Mouse (Mus musculus) MEL-GATA-1-ER (cell line): ENCODE data around the gene Lrrc29.
A peak's percentile ranks its signal among the peaks of the same experiment; 100 is the strongest.
"Not testable (repeated sequence)": the region's sequence is repeated elsewhere in the genome, so short reads cannot be mapped to it uniquely, and the experiment has no call there.

Experiments used
- DNase-seq: peaks from one replicate; pipeline ENCODE4 v3.0.0-alpha.2; 2012; ENCODE audit warnings: low read depth; ENCODE audit errors: extremely low read depth

Lrrc29 gene

DNA sequence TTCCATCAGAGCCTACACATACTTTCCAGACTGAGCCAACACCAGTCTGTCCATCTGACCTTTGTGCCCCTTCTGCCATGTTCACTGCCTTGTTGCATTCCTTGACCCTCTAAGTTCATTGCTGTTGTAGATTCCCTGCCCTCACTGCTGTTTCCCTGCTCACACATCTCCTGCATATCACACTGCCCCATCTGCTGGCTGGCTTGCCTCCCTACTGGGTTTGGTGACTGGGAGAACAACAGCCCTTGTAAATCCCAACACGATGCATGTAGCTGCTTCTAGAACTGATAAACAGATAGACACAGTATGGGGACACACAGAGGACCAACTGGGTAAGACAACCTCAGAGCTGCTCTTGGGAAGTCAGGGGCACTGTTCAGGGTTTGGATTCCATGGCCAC is 14.4 kb downstream of the Lrrc29 start:
- DNase-seq: no peak

DNA sequence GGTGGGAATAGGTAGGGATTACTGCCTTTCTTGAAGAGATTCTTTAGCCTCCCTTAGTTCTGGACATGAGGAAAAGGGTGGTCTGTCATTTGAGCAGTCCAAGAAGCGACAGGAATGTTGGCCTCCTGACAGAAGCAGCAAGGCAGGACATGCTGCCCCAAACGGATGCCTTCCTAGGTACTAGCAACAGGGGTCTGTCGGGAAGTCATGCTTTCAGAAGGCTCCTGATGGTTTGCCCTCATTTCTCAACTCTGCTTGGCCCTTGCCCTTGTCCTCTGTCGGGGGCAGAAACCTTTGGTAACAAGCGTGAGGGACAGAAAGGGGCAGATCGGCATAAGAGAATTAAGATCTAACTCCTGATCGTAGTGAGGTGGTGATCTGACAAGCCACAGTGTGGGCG is 16.0 kb downstream of the Lrrc29 start:
- DNase-seq: no peak

DNA sequence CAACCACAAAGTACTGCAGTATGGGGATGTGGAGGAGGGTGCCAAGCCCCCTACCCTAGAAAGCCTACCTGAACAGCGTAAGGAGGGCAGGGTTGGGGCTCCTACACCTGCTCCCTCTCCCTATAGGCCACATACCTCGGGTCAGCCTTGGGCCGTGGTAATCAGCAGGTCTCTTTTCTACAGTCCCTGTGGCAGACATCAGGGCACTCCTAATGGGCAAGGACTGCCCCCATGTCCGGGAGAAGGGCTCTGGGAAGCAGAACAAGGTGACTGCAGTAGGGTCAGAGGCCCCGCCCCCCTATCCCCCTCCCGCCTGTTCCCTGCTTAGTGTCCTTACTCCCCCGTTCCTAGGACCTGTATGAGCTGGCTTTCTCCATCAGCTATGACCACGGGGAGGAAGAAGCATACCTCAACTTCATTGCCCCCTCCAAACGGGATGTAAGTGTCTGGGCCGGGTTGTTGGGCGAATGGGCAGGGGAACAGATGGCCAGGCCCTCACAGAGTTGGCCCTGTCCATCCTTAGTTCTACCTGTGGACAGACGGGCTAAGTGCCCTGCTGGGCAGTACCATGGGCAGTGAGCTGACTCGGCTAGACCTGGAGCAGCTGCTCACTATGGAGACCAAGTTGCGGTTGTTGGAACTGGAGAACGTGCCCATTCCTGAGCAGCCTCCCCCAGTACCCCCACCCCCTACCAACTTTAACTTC is 16.8 kb downstream of the Lrrc29 start:
- no peak for DNase-seq

DNA sequence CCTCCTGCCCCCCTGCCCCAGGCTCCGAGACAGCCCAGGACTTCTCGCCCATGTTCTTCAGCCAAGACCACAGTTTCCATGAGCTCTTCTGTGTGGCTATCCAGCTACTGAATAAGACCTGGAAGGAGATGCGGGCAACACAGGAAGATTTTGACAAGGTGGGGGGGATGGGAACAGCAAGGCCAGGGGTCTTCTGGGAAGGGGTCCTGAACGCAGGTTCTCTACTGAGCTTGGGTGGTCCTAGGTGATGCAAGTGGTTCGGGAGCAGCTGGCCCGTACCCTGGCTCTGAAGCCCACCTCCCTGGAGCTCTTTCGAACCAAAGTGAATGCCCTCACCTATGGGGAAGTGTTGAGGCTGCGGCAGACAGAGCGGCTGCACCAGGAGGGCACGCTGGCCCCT is 17.6 kb downstream of the Lrrc29 start:
- DNase-seq: no peak

DNA sequence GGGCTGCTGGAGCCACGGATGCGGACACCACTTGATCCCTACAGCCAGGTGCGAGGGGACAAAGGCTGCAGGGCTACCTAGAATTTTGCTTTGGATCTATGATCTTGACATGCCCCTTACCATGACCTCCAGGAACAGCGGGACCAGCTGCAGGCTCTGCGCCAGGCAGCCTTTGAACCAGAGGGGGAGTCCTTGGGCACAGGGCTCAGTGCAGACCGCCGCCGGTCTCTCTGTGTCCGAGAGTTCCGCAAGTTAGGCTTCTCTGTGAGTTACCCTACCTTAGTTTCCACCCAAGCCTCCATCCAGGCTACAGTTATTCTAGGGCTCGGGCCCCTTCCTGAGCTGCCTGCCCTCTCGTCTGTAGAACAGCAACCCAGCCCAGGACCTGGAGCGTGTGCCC is 18.4 kb downstream of the Lrrc29 start:
- no peak for DNase-seq

DNA sequence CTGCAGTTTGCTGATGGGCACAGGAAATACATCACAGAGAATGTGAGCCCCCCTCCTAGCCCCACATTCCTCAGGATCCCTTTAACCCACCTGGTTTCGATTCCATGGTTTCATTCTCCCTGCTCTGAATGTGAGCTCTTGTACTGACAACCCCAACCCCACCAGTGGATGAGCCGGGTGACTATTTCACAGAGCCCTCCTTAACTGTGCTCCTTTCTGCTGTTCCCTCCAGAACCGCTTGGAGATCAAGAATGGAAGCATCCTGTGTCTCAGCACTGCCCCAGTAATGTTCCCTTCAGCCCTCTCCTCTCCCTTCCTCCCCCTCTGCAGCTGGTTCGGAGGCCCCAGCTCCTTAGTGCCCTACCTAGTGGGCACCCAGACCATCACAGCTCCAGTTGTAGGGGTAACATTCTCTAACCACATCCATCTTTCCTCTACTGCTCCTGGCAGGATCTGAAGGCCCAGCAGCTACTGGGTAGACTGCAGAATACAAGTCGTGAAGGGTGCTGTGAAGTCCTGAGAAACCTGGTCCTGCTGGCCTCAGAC is 19.9 kb downstream of the Lrrc29 start:
- DNase-seq: no peak

DNA sequence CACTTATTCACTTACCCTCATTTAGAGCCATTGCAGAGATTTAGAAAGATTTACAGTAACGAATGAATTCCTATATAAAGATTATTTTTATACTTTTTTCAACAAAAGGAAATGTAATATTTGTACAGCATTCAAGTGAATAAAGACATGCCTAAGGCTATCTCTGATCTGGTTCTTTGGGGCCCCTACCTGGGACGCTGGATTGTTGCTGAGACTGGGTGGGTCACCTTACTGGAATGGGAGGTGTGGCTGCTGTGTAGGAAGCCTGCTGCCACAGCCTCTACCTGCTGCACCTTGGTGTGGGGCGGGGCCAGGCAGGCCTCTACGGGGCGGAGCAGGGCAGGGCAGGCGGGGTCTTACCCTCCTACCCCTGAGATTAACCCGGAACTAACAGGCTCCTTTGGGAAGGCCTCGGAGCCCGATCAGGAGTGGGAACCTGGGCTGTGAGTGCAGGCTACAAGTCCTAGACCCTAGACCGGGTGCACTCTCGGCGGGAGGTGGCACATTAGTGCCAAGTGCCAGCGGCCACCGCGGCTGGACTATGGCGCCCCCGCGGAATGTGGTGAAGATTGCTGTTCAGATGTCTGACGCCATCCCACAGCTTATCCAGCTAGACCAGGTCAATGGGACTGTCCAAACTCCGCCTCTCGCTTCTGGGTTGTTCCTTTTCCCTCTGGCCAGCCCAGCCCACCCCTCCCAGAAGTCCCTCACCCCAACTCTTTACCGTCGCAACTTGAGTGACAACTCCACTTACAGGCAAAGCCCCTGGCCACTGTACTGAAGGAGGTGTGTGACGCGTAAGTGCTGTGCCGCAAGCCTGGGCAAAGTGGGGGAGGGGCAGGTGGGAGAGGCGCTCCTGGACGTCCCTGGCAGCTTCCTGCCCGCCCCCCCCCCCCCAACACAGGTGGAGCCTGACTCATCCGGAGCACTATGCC is 20.6 kb downstream of the Lrrc29 start, which contains the start of gene Elmo3:
TSS of gene Elmo3 (plus strand) at position 391 of the 935 bp plus-strand sequence.
- no peak for DNase-seq

DNA sequence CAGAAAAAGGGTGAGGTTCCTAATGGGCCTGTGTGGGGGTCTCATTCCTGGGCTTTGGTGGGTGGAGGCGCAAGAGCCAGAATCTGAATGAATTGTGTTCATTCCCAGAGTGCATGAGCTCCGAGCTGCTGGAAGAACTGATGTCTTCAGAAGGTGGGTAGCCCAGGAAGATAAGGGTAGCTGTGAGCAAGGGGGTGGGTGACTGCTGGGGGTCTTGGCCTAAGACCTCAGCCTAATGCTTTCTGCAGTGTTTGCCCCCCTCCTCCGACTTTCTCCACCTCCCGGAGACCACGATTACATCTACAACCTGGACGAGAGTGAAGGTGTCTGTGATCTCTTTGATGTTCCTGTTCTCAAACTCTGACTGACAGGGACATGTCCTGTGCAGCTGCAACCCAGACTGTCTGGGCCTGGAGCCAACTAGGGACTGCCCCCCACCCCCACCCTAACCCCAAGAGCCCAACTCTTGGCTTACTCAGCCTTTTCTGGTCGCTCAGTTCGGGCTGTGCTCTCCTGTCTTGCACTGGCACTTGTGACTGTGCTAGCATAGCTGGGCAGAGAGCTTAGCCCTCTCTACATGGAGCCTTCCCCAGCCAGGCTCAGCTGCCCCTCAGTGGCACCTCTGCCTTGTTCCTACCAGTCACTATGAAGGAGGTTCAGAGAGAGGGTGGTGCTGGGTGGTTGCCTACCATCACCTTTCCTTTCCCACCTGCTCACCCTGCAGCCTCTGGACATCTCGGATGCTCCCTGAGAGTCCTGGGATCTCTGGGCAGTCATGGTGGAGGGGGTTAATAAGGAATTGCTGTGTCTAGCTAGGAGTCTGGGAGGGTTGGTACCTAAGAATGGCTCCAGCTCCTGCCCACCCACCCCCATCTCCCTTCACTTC is 21.5 kb downstream of the Lrrc29 start:
- no peak for DNase-seq

DNA sequence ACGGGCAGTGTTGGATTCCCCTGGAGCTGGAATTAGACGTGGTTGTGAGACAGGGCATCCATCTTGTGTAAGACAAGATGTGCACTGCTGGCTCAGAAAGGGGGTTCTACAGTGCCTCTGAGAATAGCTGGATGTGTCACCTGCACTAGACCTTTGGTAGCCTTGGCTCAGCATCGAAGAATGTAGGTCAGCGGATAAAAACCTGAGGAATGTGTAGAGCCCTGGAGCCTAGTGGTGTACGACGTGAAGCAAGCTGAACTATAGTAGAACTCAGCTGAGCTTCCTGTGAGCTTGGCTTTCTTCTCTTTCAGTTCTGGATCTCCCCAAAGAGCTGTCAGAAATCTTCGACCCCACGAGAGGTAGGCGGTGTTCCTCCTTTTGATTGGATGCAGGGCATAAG is 22.2 kb downstream of the Lrrc29 start:
- no peak for DNase-seq

DNA sequence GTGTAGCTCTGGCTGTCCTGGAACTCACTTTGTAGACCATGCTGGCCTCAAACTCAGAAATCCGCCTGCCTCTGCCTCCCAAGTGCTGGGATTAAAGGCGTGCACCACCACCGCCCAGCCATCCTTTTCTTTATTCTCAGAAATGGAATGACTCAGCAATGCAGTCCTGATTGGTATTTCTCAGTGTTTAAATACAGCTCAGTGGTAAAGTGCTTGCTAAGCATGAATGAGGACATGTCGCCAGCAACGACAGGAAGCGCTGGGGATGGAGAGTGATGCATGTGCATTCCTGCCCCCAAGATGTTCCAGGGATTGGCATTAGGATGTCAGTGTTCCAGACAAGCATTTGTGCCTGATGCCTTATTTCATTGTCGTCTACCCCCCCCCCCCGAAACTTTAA is 22.7 kb downstream of the Lrrc29 start:
- DNase-seq: no peak

DNA sequence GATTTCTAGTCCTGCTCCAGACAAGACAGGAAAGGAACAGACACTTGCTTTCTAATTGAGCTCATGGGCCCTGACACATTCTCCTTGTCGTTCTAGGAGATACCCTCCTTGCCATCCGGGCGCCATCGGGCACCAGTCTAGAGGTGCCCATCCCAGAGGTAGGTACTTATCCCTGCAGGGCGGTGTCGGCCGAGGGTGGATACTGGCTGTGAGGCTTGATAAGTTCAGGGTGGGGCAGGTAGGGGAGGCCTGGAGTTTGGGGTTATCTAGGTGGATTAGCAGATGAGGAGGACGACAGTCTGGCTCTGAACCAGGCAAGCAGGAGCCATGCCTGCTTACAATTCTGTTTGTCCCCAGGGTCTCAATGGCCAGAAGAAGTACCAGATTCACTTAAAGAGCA is 26.1 kb downstream of the Lrrc29 start:
- no peak for DNase-seq

DNA sequence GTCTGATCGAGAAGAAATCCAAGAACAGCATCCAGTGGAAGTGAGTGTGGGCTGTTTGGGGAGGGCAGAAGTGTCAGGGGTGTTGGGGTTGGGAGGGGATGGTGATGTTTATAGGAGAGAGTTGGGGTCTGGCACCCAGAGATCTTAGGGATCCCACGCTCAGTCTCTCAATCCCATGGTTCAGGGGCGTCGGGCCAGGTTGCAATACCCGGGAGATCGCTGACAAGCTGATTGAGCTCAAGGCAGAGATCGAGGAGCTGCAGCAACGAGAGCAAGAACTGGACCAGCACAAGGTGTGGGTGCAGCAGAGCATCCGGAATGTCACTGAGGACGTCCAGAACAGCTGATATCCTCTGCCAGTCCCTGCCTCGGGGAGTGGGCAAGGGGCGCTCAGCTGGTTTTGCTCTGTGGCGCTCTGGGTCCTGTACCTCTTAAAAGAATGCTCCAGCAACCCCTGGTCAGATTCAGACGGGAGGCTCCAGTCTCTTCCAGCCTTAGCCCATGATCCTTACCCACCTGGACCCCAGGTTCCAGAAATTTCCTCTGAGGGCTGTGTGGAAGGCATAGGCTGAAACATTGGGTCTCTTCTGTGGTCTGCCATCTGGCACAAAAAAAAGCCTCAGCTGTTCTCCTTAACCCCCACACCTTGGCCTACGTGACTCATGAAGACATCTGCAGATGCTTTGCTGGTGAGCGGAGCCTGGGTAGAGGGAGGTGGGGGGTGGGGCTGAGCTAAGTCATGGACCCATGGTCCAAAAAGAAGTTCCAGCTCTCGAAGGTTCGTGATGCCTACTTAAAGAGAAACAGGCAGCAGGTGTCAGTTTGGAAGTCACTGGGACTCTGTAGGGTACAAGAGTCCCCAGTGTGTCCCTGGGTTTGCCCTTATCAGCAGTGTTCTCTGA is 27.5 kb downstream of the Lrrc29 start:
- no peak for DNase-seq

DNA sequence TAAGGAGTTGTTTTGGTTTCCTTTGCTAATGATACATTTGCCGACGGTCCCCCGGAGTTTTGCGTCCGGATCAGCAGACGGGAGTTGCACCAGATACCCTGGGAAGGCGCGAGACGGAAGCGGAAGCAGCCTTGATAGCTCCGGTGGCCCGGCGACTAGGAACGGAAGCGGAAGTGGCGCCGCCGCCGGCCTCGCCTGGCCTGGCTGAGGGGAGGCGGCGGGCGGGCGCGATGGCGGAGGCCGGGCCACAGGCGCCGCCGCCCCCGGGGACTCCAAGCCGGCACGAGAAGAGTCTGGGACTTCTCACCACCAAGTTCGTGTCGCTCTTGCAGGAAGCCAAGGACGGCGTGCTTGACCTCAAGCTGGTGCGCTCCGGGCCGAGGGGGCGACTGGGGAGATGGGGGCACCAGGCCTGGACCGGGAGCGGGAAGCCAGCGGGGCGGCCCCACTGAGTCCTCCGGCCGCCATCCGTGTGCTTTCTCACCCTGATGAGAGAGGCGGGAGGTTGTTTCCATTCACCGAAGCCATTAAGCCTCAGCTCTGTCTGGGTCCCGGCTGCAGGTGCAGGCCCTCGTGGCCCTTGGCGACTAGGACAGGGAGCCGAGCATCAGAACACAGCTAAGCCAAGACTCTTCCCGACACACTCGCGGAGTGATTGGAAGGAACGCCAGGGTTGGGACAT is 28.4 kb downstream of the Lrrc29 start, which contains the start of gene E2f4:
TSS of gene E2f4 (plus strand) at position 153 of the 682 bp plus-strand sequence.
- peak; percentile 86 for DNase-seq

DNA sequence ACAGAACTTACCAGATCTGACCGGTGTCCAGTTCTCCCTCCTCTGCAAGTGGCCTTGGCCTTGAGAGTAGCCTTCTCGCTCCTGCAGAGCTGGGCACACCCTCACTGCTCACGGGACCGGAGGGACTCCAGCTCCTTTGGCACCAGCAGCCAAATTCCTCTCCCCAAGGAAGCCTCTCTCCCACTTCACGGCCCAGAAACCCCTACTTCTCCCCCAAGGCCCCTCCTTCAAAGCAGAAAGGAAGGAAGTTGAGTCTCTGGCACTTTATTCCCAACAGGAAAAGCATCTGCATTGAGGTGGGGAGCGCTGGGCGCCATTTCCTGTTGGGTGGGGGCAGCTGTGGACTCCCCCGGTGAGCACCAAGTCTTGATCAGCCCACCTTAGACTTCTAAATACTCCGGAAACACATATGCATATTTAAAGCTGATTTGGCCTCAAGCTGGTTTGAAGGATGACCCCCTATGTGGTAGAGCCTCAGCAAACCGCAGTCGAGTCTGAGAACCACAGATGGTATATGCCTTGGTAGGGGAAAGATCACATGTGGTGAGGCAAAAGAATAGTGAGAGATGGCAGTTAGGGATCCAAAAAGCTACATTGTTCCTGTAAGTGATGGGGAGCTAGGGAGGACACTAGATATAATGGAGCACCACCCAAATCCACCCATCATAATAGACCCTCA is 30.0 kb downstream of the Lrrc29 start, which contains the start of gene Exoc3l:
TSS of gene Exoc3l (minus strand) at position 207 of the 679 bp plus-strand sequence.
- no peak for DNase-seq

DNA sequence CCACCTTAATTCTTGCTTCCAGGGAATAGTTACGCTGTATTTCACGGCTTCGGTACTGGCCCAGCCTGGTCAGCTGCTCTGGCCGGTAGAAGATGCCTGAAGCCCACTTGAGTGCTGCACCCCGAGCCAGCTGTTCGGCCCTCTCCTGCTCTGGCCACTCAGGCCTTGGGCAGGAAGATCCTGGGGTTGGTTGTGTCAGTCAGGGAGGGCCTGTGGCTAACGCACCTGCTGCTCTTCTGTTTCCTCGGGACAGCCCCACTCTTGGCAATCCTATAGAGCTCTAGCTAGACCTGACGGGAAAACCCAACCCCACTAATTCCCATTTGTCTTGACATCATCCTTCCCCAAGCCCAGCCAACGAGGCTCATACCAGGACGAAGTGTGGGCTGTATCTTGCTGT is 30.8 kb downstream of the Lrrc29 start:
- DNase-seq: no peak

DNA sequence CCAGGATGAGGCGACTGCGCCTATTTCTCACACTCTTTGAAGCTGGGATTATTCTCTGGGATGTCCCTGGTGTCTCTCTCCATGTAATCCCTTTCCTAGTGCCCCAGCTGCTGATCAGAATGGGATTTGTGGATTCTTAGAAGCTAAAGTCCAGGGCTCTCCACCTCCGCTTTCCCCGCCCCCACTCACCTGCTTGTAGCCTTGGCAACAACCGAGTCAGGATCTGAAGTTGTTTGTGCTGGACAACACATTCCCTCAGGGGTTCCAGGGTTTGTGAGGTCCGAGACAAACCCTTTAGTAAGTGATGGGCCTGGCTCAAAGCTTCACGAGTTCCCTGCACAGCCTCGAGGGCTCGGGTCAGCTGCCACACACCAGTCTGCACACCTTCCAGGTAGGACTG is 31.3 kb downstream of the Lrrc29 start:
- no peak for DNase-seq

DNA sequence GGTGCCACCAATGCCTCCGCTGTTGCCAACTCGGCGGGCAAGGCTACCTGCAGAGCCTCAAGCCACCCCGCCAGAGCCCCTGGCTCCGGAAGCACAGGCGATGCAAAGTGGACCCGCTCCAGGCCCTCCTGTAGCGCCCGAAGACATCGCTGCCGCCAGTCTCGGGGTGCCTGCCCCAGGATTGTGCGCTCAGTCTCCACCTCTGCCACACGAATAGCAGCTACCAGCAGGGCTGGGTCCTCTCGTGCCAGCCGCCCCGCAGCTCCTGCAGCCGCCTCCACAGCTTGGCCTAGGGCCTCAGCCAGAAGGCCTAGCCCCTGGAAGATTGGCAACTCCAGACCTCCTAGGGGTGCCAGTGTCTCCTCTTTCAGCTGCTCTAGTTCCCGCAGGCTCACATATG is 32.7 kb downstream of the Lrrc29 start:
- DNase-seq: no peak

DNA sequence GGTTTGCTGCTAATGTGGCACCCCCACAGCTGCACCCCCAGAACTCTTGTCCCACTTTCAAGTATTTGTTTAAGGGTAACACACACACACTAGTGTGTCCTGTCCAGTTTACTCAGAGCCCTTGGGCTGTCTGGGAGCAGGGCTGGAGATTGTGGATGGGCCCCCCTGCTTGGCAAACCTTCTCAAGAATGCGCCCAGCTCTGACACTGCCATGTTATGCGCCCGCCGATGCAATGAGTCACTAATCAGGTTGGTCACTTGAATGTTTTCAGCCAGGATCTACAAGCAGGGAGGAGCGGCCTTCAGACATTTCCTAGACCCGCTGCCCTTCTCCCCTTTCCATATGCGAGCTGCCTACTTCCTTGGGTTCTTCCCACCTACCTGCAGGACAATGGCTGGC is 33.6 kb downstream of the Lrrc29 start:
- no peak for DNase-seq

DNA sequence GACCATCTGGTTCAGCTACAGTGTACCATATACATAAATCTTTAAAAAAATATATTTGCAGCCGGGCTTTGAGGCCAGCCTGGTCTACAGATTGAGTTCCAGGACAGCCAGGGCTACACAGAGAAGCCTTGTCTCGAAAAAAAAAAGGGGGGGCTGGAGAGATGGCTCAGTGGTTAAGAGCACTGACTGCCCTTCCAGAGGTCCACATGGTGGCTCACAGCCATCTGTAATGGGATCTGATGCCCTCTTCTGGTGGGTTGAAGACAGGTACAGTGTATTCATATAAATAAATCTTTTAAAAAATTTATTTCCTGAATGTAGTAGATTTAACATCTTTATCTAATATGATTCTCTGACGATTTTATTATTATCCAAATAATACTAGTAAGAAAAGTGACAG is 34.3 kb downstream of the Lrrc29 start:
- DNase-seq: not testable (repeated sequence)
